Mouse (Mus musculus): ENCODE results near the gene Setd4. TPM values are rescaled to one million over a fixed set of nuclear protein-coding genes. Genes with fewer than 3 reads are reported as not detected.

The Setd4 gene
- polyA plus RNA-seq (2017; shearing (Covaris generic)) = 10 to 100 TPM; 35.0 to 45.2 TPM

GRCm38 (mm10) chr16:93603439-93604212 lies at the start of gene Setd4:
Setd4 (minus strand) TSS chr16:93604063.

DNA sequence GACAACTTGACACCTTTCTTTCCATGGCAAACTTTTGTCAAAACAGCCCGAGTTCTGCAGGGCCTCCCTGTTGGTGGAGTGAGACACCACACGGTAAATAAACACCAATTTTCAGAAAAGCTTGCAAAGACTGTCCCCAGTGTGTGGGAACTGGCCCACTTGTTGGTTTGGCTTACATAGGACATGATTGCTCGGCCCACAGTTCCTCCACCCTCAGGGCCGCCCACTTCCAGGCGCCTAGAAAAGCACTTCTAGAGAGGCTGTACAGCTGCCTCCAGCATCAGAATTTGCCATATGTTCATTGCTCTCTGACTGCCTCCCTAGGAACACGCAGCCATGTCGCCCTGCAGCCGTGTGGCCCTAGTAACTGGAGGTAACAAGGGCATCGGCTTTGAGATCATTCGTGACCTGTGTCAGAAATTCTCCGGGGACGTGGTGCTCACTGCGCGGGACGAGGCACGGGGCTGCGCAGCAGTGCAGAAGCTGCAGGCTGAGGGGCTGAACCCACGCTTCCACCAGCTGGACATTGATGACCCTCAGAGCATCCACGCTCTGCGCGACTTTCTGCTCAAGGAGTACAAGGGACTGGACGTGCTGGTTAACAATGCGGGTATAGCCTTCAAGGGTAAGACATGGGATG lies 24.0 kb upstream of the Setd4 start, which contains the start of gene Gm5678:
Gene Gm5678 (plus strand): TSS at position 337 of the 640 bp plus-strand sequence.

DNA sequence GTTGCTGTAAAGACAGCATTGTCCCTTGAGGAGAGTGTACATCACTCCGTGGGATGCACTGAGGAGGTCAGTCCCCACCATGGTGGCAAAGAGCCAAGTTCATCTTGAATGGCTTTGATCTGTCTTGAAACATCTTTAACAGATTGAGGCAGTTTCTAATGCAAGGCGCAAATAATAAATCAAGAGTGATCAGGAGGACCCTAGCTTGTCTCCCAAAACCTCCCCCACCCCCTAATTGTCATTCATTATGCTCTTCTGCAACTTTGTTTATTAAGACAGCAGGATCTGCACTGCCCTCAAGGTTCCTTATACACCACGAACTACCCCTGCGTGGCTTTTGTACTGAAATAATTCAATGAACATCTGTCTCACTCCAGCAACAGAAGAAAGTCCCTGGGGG lies 1.7 kb upstream of the Setd4 start, which contains the start of gene Cbr1:
Gene Cbr1 (plus strand): TSS at position 301 of the 400 bp plus-strand sequence.

Other genes starting within 250 kb of the Setd4 start
- 10 to 100 TPM; 61.6 to 72.9 TPM for gene Cbr1, start 1.8 kb upstream of the Setd4 start, polyA plus RNA-seq (2017; shearing (Covaris generic))
- gene Gm5678, start 24.0 kb upstream of the Setd4 start, polyA plus RNA-seq (2017; shearing (Covaris generic)) = not detected
- under 1 TPM; 0.31 to 0.32 TPM for gene Cbr3, start 79.2 kb upstream of the Setd4 start, polyA plus RNA-seq (2017; shearing (Covaris generic))
- gene Dop1b, start 107.8 kb upstream of the Setd4 start, polyA plus RNA-seq (2017; shearing (Covaris generic)) = 10 to 100 TPM; 43.4 to 43.5 TPM
- gene Morc3, start 228.1 kb upstream of the Setd4 start, polyA plus RNA-seq (2017; shearing (Covaris generic)) = 10 to 100 TPM; 87.0 to 88.7 TPM